Mouse (Mus musculus) c-Kit-negative CD71-positive TER-119-positive erythroid progenitor cells, embryonic 14.5 days (primary cell): Measurements from ENCODE around the gene Olfr1333.
"Not testable (repeated sequence)": the region's sequence is repeated elsewhere in the genome, so short reads cannot be mapped to it uniquely, and the experiment has no call there.

Source experiments
- DNase-seq: peaks from one replicate; pipeline ENCODE4 v3.0.0-alpha.2; 2013; ENCODE audit warnings: low read depth, low spot score

The Olfr1333 gene

GRCm38 (mm10) chr4:118836179-118836578, at the start of gene Olfr1333:
Olfr1333 (minus strand) TSS chr4:118836279.
- no peak for DNase-seq

- DNase-seq = no peak
Observed at GRCm38 (mm10) chr4:118867566-118867965, 31.5 kb upstream of the Olfr1333 start.

- no peak for DNase-seq
Observed at GRCm38 (mm10) chr4:118864349-118864748, 28.3 kb upstream of the Olfr1333 start, which contains the start of gene Olfr1331. Olfr1331 (plus strand) TSS chr4:118864649.

GRCm38 (mm10) chr4:118862704-118863103, 26.6 kb upstream of the Olfr1333 start:
- no peak for DNase-seq

GRCm38 (mm10) chr4:118861791-118862190, 25.7 kb upstream of the Olfr1333 start:
- DNase-seq = no peak

- DNase-seq = no peak
Observed at GRCm38 (mm10) chr4:118818921-118819320, 17.2 kb downstream of the Olfr1333 start.

- DNase-seq = no peak
Observed at GRCm38 (mm10) chr4:118809844-118810243, 26.2 kb downstream of the Olfr1333 start, which contains the start of gene Olfr1335. Olfr1335 (minus strand) TSS chr4:118809944.

GRCm38 (mm10) chr4:118792796-118793195, 43.3 kb downstream of the Olfr1333 start:
- not testable (repeated sequence) for DNase-seq

GRCm38 (mm10) chr4:118782486-118782885, 53.6 kb downstream of the Olfr1333 start, which contains the start of gene Olfr1337:
Olfr1337 (minus strand) TSS chr4:118782586.
- DNase-seq = no peak
